Mouse (Mus musculus) limb, embryonic 14.5 days (tissue): ENCODE data around the gene Hist1h1b. TPM values are rescaled to one million over a fixed set of nuclear protein-coding genes. Genes with fewer than 3 reads are reported as not detected.
"Not testable (repeated sequence)": the region's sequence is repeated elsewhere in the genome, so short reads cannot be mapped to it uniquely, and the experiment has no call there.

Source experiments
- ATAC-seq: fragments of 200-750 bp; cut with Nextera tagmentation; 2 replicates; pipeline ENCODE4 v1.8.0; 2017; ENCODE audit warnings: low read depth, moderate number of reproducible peaks, moderate TSS enrichment; ENCODE audit not compliant: low FRiP score
- DNase-seq: peaks from one replicate; pipeline ENCODE4 v3.0.0-alpha.2; 2015; ENCODE audit warnings: low spot score
- H3K27ac ChIP-seq: fragments of 300-500 bp; sonication (generic); replicated peaks from 2 replicates; pipeline ENCODE4 v1.5.1; 2014; ENCODE audit warnings: low read depth, mild to moderate bottlenecking, low read length, moderate library complexity, mixed read lengths
- H3K27me3 ChIP-seq: fragments of 300-500 bp; sonication (generic); 2 replicates; pipeline ENCODE4 v1.6.1; 2014; ENCODE audit warnings: low read length, mixed read lengths; ENCODE audit not compliant: control insufficient read depth, insufficient read depth
- H3K36me3 ChIP-seq: fragments of 300-500 bp; sonication (generic); 2 replicates; pipeline ENCODE4 v1.6.1; 2014; ENCODE audit warnings: mild to moderate bottlenecking, low read length, moderate library complexity, mixed read lengths; ENCODE audit not compliant: control insufficient read depth, insufficient read depth
- H3K4me1 ChIP-seq: fragments of 300-500 bp; sonication (generic); 2 replicates; pipeline ENCODE4 v1.6.1; 2014; ENCODE audit warnings: antibody characterized with exemption, low read length, mixed read lengths; ENCODE audit not compliant: control insufficient read depth, insufficient read depth
- H3K4me2 ChIP-seq: fragments of 300-500 bp; sonication (generic); replicated peaks from 2 replicates; pipeline ENCODE4 v1.6.1; 2014; ENCODE audit warnings: low read depth, mild to moderate bottlenecking, low read length, moderate library complexity; ENCODE audit not compliant: severe bottlenecking
- H3K4me3 ChIP-seq: fragments of 300-500 bp; sonication (generic); replicated peaks from 2 replicates; pipeline ENCODE4 v1.5.1; 2014; ENCODE audit warnings: low read length
- H3K9ac ChIP-seq: fragments of 300-500 bp; sonication (generic); 2 replicates; pipeline ENCODE4 v1.6.1; 2014; ENCODE audit warnings: mild to moderate bottlenecking, low read depth, low read length, moderate library complexity; ENCODE audit not compliant: severe bottlenecking
- H3K9me3 ChIP-seq: fragments of 300-500 bp; sonication (generic); 2 replicates; pipeline ENCODE4 v1.6.1; 2016; ENCODE audit warnings: low read length; ENCODE audit not compliant: control insufficient read depth
- POLR2A ChIP-seq: fragments of 200-500 bp; IDR thresholded peaks from 2 replicates; pipeline ENCODE4 v1.8.0; 2012; ENCODE audit warnings: inconsistent platforms, mild to moderate bottlenecking, moderate library complexity, borderline replicate concordance; ENCODE audit not compliant: insufficient read depth, insufficient read length; ENCODE audit errors: extremely low read depth
- WGBS: fragments of 180-500 bp; shearing (Covaris S2); extraction: QIAGEN DNeasy Blood & Tissue Kit; methylation state at CpG from one replicate; pipeline ENCODE4 v1.1.7; 2014; 5-methylcytosine and 5-hydroxymethylcytosine counted together
- polyA plus RNA-seq, 2 experiments: library from polyadenylated mRNA; depleted of rRNA in 1 of 2; stranded (reverse) in 1 of 2; unstranded in 1 of 2; fragments of >200 nt; fragmentation: Nextera tagmentation in 1 of 2; extraction: Ambion mirVana in 1 of 2; gene quantifications; 2 replicates each; pipeline versions ENCODE4 v1.2.1 to v1.2.3; 2012 to 2014

The Hist1h1b gene
- polyA plus RNA-seq (2012; rRNA removed), result 5.9 and 6.7 TPM in 2 replicates
- polyA plus RNA-seq (2014; fragmentation: Nextera tagmentation; extraction: Ambion mirVana), result 8.9 and 13.0 TPM in 2 replicates

- peaks cover 12% of the 10 kb centered on the region for H3K4me1 ChIP-seq
- peak within 1 kb of the TSS; percentile 92 for H3K27ac ChIP-seq
- peak within 1 kb of the TSS; percentile 51 for H3K4me3 ChIP-seq
- H3K9ac ChIP-seq, result peak within 1 kb of the TSS; percentile 78
- DNase-seq (peak; percentile 90), ATAC-seq (peak; percentile 17)
- H3K4me2 ChIP-seq, result peak within 1 kb of the TSS; percentile 75
- no peaks in the 10 kb centered on the region for H3K36me3 ChIP-seq
- H3K9me3 ChIP-seq, result no peaks in the 10 kb centered on the region
- TF ChIP-seq POLR2A, result peak; percentile 87; the same call in 1 of the 2 replicates
- H3K27me3 ChIP-seq, result no peaks in the 10 kb centered on the region
- WGBS, result 2% methylated on average over 44 of the region's 44 CpGs
Measured at GRCm38 (mm10) chr13:21779767-21780731, at the start of gene Hist1h1b. Gene Hist1h1b (minus strand): TSS chr13:21780625.

DNA sequence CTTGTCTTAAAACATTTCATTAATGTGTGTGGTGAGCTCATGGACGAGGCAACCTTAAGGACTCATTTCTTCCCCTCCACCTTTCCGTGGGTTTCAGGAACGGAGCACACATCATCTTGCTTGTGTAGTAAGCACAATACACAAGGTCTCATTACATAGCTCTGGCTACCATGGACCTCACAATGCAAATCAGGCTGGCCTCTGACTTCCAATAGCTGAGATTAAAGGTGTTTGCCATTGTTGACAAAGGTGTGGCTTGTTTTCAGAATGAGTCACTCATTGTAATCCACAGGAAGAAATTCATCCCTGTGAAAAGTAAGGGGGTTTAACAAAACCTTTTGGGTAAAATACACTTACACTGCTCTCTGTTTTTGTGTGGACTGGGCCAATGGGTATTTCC is 48.1 kb upstream of the Hist1h1b start:
- no peak for TF ChIP-seq POLR2A
- H3K9me3 ChIP-seq, result no peaks in the 10 kb centered on the region
- H3K27ac ChIP-seq, result no peak overlapping the region
- no peak overlapping the region for H3K4me3 ChIP-seq
- H3K36me3 ChIP-seq, result no peaks in the 10 kb centered on the region
- H3K27me3 ChIP-seq, result no peaks in the 10 kb centered on the region
- H3K9ac ChIP-seq, result no peak overlapping the region
- H3K4me2 ChIP-seq, result no peak overlapping the region
- ATAC-seq (no peak), DNase-seq (no peak)
- 88% methylated on average over 3 of the region's 3 CpGs for WGBS
- no peaks in the 10 kb centered on the region for H3K4me1 ChIP-seq

DNA sequence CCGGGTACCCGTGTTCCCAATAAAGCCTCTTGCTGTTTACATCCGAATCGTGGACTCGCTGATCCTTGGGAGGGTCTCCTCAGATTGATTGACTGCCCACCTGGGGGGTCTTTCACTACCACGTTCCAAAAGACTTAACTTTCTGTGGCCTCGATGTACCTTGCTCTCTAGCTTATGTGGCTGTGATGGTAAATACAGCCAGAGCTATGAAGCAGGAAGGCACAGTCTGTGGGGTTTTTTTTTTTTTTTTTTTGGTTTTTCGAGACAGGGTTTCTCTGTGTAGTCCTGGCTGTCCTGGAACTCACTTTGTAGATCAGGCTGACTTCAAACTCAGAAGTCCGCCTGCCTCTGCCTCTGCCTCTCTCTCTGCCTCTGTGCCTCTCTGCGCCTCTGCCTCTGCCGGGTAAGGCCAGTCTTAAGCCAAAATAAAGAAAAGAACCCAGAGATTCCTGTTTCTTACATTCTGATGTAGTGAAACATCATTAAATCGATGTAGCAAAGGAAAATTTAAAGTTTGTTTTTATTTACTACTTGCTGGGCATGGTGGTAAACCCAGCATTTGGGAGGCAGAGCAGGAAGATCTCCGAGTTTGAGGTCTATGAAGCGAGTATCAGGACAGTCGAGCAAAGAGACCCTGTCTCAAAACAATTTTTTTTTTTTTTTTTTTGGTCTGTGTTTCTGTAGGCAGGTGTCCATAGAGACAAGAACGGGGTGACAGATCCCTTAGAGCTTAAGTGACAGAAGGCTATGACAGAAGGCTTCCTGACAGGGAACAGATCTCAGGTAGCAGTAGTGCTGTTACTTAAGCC is 39.9 kb upstream of the Hist1h1b start:
- H3K27me3 ChIP-seq, H3K4me1 ChIP-seq, ATAC-seq, H3K36me3 ChIP-seq, H3K27ac ChIP-seq, H3K9me3 ChIP-seq, H3K9ac ChIP-seq, DNase-seq, H3K4me3 ChIP-seq, H3K4me2 ChIP-seq: not testable (repeated sequence)
- 79% methylated on average over 6 of the region's 16 CpGs for WGBS

DNA sequence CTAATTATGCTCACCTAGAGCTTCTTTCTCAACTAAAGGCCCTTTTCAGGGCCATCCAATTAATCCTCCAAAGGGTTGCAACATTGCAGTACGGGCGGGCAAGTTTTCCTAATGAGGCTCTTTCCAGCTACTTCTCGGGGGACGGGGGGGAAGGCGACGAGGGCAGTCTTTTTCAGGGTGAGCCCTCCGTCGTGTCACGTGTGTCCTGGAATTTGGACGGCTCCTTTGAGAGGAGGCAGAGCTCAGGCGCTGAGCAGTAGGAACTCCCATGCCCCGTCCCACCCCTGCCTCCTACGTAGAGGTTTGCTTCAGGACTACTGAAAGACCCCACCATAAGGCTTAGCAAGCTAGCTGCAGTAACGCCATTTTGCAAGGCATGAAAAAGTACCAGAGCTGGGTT is 31.7 kb upstream of the Hist1h1b start:
- H3K4me1 ChIP-seq, DNase-seq, H3K27me3 ChIP-seq, H3K9me3 ChIP-seq, H3K27ac ChIP-seq, H3K9ac ChIP-seq, H3K36me3 ChIP-seq: not testable (repeated sequence)
- peak overlapping the region; percentile 35; the same call in 1 of the 2 replicates for H3K4me2 ChIP-seq
- ATAC-seq, result peak; percentile 32
- WGBS, result under 1% methylated on average over 12 of the region's 14 CpGs
- H3K4me3 ChIP-seq, result peak overlapping the region; percentile 17; the same call in 1 of the 2 replicates

DNA sequence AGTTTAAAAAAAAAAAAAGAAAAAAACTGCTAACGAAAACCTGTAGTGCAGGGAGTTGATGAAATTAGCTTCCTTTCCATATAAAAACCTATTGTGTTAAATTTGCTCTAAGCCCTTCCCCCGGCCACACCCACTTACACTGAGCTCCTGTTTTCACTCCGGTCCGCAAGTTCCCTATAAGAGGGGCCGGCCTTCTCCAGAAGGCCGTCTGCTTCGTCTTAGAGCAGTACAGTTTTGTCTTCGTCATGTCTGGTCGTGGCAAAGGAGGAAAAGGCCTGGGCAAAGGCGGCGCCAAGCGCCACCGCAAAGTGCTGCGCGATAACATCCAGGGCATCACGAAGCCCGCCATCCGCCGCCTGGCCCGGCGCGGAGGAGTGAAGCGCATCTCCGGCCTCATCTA is 31.1 kb upstream of the Hist1h1b start, which contains the start of gene Hist1h4m:
TSS of gene Hist1h4m (plus strand) at position 208 of the 400 bp plus-strand sequence.
- no CpG with 5 or more reads among the region's 24 CpGs for WGBS
- Histone ChIP-seq H3K4me2 (peak within 1 kb of the TSS; percentile 35; the same call in 1 of the 2 replicates), H3K4me3 (peak within 1 kb of the TSS; percentile 17; the same call in 1 of the 2 replicates)
- not testable (repeated sequence) for H3K4me1 ChIP-seq, H3K27ac ChIP-seq, DNase-seq, H3K36me3 ChIP-seq, H3K9me3 ChIP-seq, H3K9ac ChIP-seq, H3K27me3 ChIP-seq
- peak; percentile 69 for ATAC-seq

GRCm38 (mm10) chr13:21811074-21811473 is 30.6 kb upstream of the Hist1h1b start:
- peak; percentile 18 for ATAC-seq
- not testable (repeated sequence) for H3K4me2 ChIP-seq, H3K9ac ChIP-seq, H3K9me3 ChIP-seq, H3K27me3 ChIP-seq, H3K4me1 ChIP-seq, H3K36me3 ChIP-seq, DNase-seq, H3K27ac ChIP-seq, H3K4me3 ChIP-seq
- no CpG with 5 or more reads among the region's 8 CpGs for WGBS

DNA sequence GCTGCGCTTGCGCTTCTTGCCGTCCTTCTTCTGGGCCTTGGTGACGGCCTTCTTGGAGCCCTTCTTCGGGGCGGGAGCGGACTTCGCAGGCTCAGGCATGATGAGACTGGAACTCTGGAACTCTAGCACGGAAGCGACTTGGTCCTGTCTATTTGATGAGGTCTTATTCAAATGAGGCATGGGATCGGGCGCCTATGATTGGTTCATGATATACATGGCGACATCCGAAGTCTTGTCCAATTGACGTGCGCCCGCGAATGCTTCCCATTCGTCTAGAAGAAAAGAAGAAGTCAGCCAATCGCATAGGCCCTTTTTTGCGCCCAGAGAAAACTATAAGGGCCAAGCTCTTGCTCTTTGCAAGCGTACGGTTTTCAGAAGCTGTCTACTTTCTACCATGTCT is 29.6 kb upstream of the Hist1h1b start, which contains the start of the genes Hist1h2bq and Hist1h2ao:
TSS of gene Hist1h2bq (minus strand) at position 125 of the 400 bp plus-strand sequence.
TSS of gene Hist1h2ao (plus strand) at position 393 of the 400 bp plus-strand sequence.
- WGBS, result no CpG with 5 or more reads among the region's 23 CpGs
- peak; percentile 94 for ATAC-seq

More for the DNA sequence above, 29.6 kb upstream of the Hist1h1b start, which contains the start of the genes Hist1h2bq and Hist1h2ao:
- DNase-seq, H3K9me3 ChIP-seq, H3K4me3 ChIP-seq, H3K9ac ChIP-seq, H3K36me3 ChIP-seq, H3K4me2 ChIP-seq, H3K27me3 ChIP-seq, H3K4me1 ChIP-seq, H3K27ac ChIP-seq: not testable (repeated sequence)
